Mouse (Mus musculus): ENCODE results near the gene Arl15.

DNA sequence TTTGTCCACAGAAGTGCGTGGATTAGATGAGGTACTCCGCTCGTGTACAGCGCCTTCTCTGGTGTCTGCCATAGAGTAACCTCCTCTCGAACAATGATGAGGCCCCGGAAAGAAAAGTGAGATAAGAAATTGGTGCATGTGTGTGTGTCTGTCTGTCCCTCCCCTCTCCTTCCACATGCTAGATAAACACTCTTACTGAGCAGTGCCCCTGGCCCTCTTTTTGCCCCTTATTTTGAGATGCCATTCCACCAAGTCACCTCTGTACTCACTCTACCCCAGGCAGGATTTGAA is 58.0 kb downstream of the Arl15 start:
- no peak for TF ChIP-seq CTCF (IDR thresholded peaks at IDR 0.05; ENCODE audit: borderline replicate concordance, extremely low read depth, insufficient read depth, insufficient read length)
- no peak for TF ChIP-seq POLR2A (IDR thresholded peaks at IDR 0.05; ENCODE audit: borderline replicate concordance, extremely low read depth, insufficient read depth, insufficient read length, poor library complexity, severe bottlenecking)

Measured in brain, embryonic 14.5 days (tissue).